Mouse (Mus musculus) embryonic facial prominence, embryonic 12.5 days (tissue): ENCODE data around the gene 4932429P05Rik. TPM values are rescaled to one million over a fixed set of nuclear protein-coding genes. Genes with fewer than 3 reads are reported as not detected.

ENCODE experiments used
- ATAC-seq: fragments of 200-750 bp; cut with Nextera tagmentation; 2 replicates; pipeline ENCODE4 v1.8.0; 2017; ENCODE audit not compliant: insufficient number of reproducible peaks, insufficient read depth, low FRiP score, low TSS enrichment
- H3K27ac ChIP-seq: fragments of 300-500 bp; sonication (generic); 2 replicates; pipeline ENCODE4 v1.5.1; 2016; ENCODE audit warnings: mild to moderate bottlenecking
- H3K27me3 ChIP-seq: fragments of 300-500 bp; sonication (generic); 2 replicates; pipeline ENCODE4 v1.6.1; 2016; ENCODE audit warnings: mild to moderate bottlenecking, moderate library complexity
- H3K36me3 ChIP-seq: fragments of 300-500 bp; sonication (generic); 2 replicates; pipeline ENCODE4 v1.6.1; 2016; ENCODE audit warnings: mild to moderate bottlenecking
- H3K4me1 ChIP-seq: fragments of 300-500 bp; sonication (generic); 2 replicates; pipeline ENCODE4 v1.6.1; 2016
- H3K4me2 ChIP-seq: fragments of 300-500 bp; sonication (generic); replicated peaks from 2 replicates; pipeline ENCODE4 v1.6.1; 2016; ENCODE audit warnings: mild to moderate bottlenecking, moderate library complexity
- H3K4me3 ChIP-seq: fragments of 300-500 bp; sonication (generic); 2 replicates; pipeline ENCODE4 v1.5.1; 2016; ENCODE audit warnings: mild to moderate bottlenecking
- H3K9ac ChIP-seq: fragments of 300-500 bp; sonication (generic); 2 replicates; pipeline ENCODE4 v1.6.1; 2016; ENCODE audit warnings: mild to moderate bottlenecking, moderate library complexity
- H3K9me3 ChIP-seq: fragments of 300-500 bp; sonication (generic); 2 replicates; pipeline ENCODE4 v1.6.1; 2016; ENCODE audit warnings: mild to moderate bottlenecking, moderate library complexity
- polyA plus RNA-seq: library from polyadenylated mRNA; unstranded; fragments of >200 nt; fragmentation: Nextera tagmentation; extraction: Ambion mirVana; gene quantifications from 2 replicates; pipeline ENCODE4 v1.2.1, GENCODE M21; 2016

Gene 4932429P05Rik
- polyA plus RNA-seq: not detected in 2 replicates

- no peak for ATAC-seq
- no peaks in the 10 kb centered on the region for H3K4me1 ChIP-seq
- H3K36me3 ChIP-seq: no peaks in the 10 kb centered on the region
- no peak within 1 kb of the TSS for H3K27ac ChIP-seq
- H3K9me3 ChIP-seq: no peaks in the 10 kb centered on the region
- H3K4me2 ChIP-seq: no peak within 1 kb of the TSS
- no peak within 1 kb of the TSS for H3K9ac ChIP-seq
- no peak within 1 kb of the TSS for H3K4me3 ChIP-seq
- no peaks in the 10 kb centered on the region for H3K27me3 ChIP-seq
Measured at GRCm38 (mm10) chrX:89751968-89752367, at the start of gene 4932429P05Rik. TSS of gene 4932429P05Rik (plus strand) at chrX:89752268.

Other genes with a start within 250 kb of the 4932429P05Rik start
- gene 4930415L06Rik, start 180.6 kb downstream of the 4932429P05Rik start, polyA plus RNA-seq: not detected in 2 replicates